Mouse (Mus musculus): ENCODE measurements at regions not wholly inside any gene's neighbourhood (a gene's known extent, or its start where the extent isn't known, plus 50 kb on each side); places are given as distances from the start of the nearest gene placed in this dataset.

- TF ChIP-seq GATA1 (IDR thresholded peaks at IDR 0.05; ENCODE audit: low read depth, low read length) (no peak), KAT2A (conservative IDR thresholded peaks at IDR 0.05; ENCODE audit: low read depth, low read length) (no peak), ZC3H11A (IDR thresholded peaks at IDR 0.05; ENCODE audit: low read depth, low read length) (no peak)
Measured at GRCm38 (mm10) chr7:136377259-136377658, 517.2 kb upstream of the Mgmt start.

All from MEL (cell line).